Mouse (Mus musculus): ENCODE measurements around the gene Gm340. TPM values are rescaled to one million over a fixed set of nuclear protein-coding genes. Genes with fewer than 3 reads are reported as not detected.

Gene Gm340
- total and polyA plus RNA-seq, 3 experiments: 2.7 to 36.4 (median 15.2) TPM

GRCm38 (mm10) chr19:41634999-41635398, 52.8 kb downstream of the Gm340 start:
- ATAC-seq (ENCODE audit: extremely low read depth, insufficient number of reproducible peaks, low FRiP score, poor library complexity, severe bottlenecking) (no peak), DNase-seq (ENCODE audit: low spot score) (no peak)
- peaks cover 16% of the 10 kb centered on the region for H3K27me3 ChIP-seq (ENCODE audit: insufficient read depth, low read length)
- H3K4me1 ChIP-seq (ENCODE audit: insufficient read depth, low read depth, low read length): no peaks in the 10 kb centered on the region
- TF ChIP-seq GATA1 (IDR thresholded peaks at IDR 0.05; ENCODE audit: borderline replicate concordance, low read length): no peak
- TF ChIP-seq POLR2AphosphoS5 (IDR thresholded peaks at IDR 0.05; ENCODE audit: insufficient replicate concordance, low read depth, low read length): no peak
- TF ChIP-seq CTCF (IDR thresholded peaks at IDR 0.05; ENCODE audit: low read depth, low read length): no peak
- TF ChIP-seq GATA2 (IDR thresholded peaks at IDR 0.05; ENCODE audit: borderline replicate concordance, low read depth, low read length): no peak
- no peak for TF ChIP-seq TAL1 (conservative IDR thresholded peaks at IDR 0.05; ENCODE audit: low read depth, low read length)
- H3K36me3 ChIP-seq (replicated peaks): no peaks in the 10 kb centered on the region
- H3K9me3 ChIP-seq (replicated peaks): no peaks in the 10 kb centered on the region
- H3K4me3 ChIP-seq (ENCODE audit: low read depth, low read length): no peak overlapping the region

Other genes with a start within 250 kb of the Gm340 start
- 0.19 TPM in 1 of 2 replicates, not detected in the other for gene Pik3ap1, start 197.3 kb upstream of the Gm340 start, total RNA-seq (2014; fragmentation: Nextera tagmentation)
- 0.12 and 0.16 TPM in 2 replicates for gene Pik3ap1, start 197.3 kb upstream of the Gm340 start, total RNA-seq (2017)
- 0.07 and 0.09 TPM in 2 replicates for gene Pik3ap1, start 197.3 kb upstream of the Gm340 start, polyA plus RNA-seq (2012)
- gene Lcor, start 99.7 kb upstream of the Gm340 start, total RNA-seq (2014; fragmentation: Nextera tagmentation): 26.5 and 44.5 TPM in 2 replicates
- 14.0 and 16.0 TPM in 2 replicates for gene Lcor, start 99.7 kb upstream of the Gm340 start, total RNA-seq (2017)
- gene Lcor, start 99.7 kb upstream of the Gm340 start, polyA plus RNA-seq (2012): 1.9 and 2.9 TPM in 2 replicates
- not detected in 2 replicates for gene Slit1, start 161.3 kb downstream of the Gm340 start, total RNA-seq (2014; fragmentation: Nextera tagmentation)
- gene Slit1, start 161.3 kb downstream of the Gm340 start, total RNA-seq (2017): 0.11 TPM in 1 of 2 replicates, not detected in the other
- 0.04 TPM in 1 of 2 replicates, not detected in the other for gene Slit1, start 161.3 kb downstream of the Gm340 start, polyA plus RNA-seq (2012)
- gene Arhgap19, start 219.7 kb downstream of the Gm340 start, total RNA-seq (2014; fragmentation: Nextera tagmentation): 66.1 and 95.6 TPM in 2 replicates
- 41.0 and 46.9 TPM in 2 replicates for gene Arhgap19, start 219.7 kb downstream of the Gm340 start, total RNA-seq (2017)
- gene Arhgap19, start 219.7 kb downstream of the Gm340 start, polyA plus RNA-seq (2012): 6.9 and 9.0 TPM in 2 replicates
- gene Frat1, start 247.6 kb downstream of the Gm340 start, total RNA-seq (2014; fragmentation: Nextera tagmentation): 11.4 and 13.5 TPM in 2 replicates
- gene Frat1, start 247.6 kb downstream of the Gm340 start, total RNA-seq (2017): 17.9 and 19.8 TPM in 2 replicates
- gene Frat1, start 247.6 kb downstream of the Gm340 start, polyA plus RNA-seq (2012): 41.1 and 52.6 TPM in 2 replicates

Measured in G1E (cell line).